Mouse (Mus musculus) kidney, adult 2 months (tissue): Measurements from ENCODE around the gene Wtap. TPM values are rescaled to one million over a fixed set of nuclear protein-coding genes. Genes with fewer than 3 reads are reported as not detected.
A peak's percentile ranks its signal among the peaks of the same experiment; 100 is the strongest.
"Not testable (repeated sequence)": the region's sequence is repeated elsewhere in the genome, so short reads cannot be mapped to it uniquely, and the experiment has no call there.

Experiments
- DNase-seq: peaks from one replicate; pipeline ENCODE4 v3.0.0; 2021
- H3K27ac ChIP-seq: fragments of 200-500 bp; 2 replicates; pipeline ENCODE4 v1.5.1; 2012; ENCODE audit warnings: low read depth, low read length, control low read depth, inconsistent platforms; ENCODE audit not compliant: insufficient read depth
- H3K27me3 ChIP-seq: fragments of 200-500 bp; replicated peaks from 2 replicates; pipeline ENCODE4 v1.6.1; 2012; ENCODE audit warnings: mild to moderate bottlenecking, moderate library complexity, low read length, inconsistent platforms; ENCODE audit not compliant: control insufficient read depth, insufficient read depth
- H3K36me3 ChIP-seq: fragments of 200-500 bp; 2 replicates; pipeline ENCODE4 v1.6.1; 2012; ENCODE audit warnings: mild to moderate bottlenecking, moderate library complexity, low read length, inconsistent platforms; ENCODE audit not compliant: control insufficient read depth, insufficient read depth
- H3K4me1 ChIP-seq: fragments of 200-500 bp; 2 replicates; pipeline ENCODE4 v1.6.1; 2011; ENCODE audit warnings: low read length; ENCODE audit not compliant: control insufficient read depth, insufficient read depth
- H3K4me3 ChIP-seq: fragments of 200-500 bp; 2 replicates; pipeline ENCODE4 v1.5.1; 2011; ENCODE audit warnings: mild to moderate bottlenecking, low read depth, low read length, control low read depth; ENCODE audit not compliant: insufficient read depth
- CTCF ChIP-seq: fragments of 200-500 bp; conservative IDR thresholded peaks from 2 replicates; pipeline ENCODE4 v1.5.1; 2011; ENCODE audit warnings: low read depth, mild to moderate bottlenecking, control low read depth, low read length, moderate library complexity, mixed read lengths; ENCODE audit not compliant: insufficient read depth, insufficient read length
- POLR2A ChIP-seq: fragments of 200-500 bp; IDR thresholded peaks from one replicate; pipeline ENCODE4 v1.6.1; 2011; ENCODE audit warnings: low read depth, low read length, control low read depth
- WGBS: fragments of 180-500 bp; shearing (Covaris S2); methylation state at CpG from one replicate; pipeline ENCODE4 v1.1.7; 2018; 5-methylcytosine and 5-hydroxymethylcytosine counted together
- polyA plus RNA-seq: library from polyadenylated mRNA; depleted of rRNA; stranded (reverse); fragments of >200 nt; gene quantifications from 2 replicates; pipeline ENCODE4 v1.2.3, GENCODE M21; 2012; rRNA removed

The Wtap gene
- polyA plus RNA-seq, 1 experiment: 23.9 TPM

DNA sequence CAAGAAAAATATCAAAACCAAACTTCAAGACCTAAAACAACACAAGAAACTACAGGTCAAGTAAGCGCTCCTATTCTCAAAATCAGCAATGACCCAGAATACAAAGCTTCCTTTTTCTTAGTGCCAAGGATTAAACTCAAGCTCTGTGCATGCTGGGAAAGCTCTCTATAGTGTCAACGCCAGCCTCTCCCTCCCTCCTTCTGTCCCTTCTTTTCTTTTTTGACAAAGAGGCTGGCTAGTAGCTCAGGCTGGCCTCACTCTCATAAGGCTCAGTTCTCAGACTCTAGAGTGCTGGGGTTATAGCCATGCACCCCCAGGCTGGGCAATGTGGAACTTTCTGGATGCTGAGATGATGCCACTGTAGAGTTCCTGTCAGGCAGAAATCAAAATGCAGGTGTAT, 55.9 kb downstream of the Wtap start:
- Histone ChIP-seq H3K4me3 (no peak overlapping the region), H3K27ac (no peak overlapping the region), H3K4me1 (peaks cover 17% of the 10 kb centered on the region; the same call in 1 of the 2 replicates), H3K36me3 (peaks cover 1% of the 10 kb centered on the region; the same call in 1 of the 2 replicates), H3K27me3 (no peaks in the 10 kb centered on the region)
- DNase-seq: no peak
- 73% methylated on average over 2 of the region's 2 CpGs for WGBS
- TF ChIP-seq POLR2A (no peak), CTCF (no peak)

DNA sequence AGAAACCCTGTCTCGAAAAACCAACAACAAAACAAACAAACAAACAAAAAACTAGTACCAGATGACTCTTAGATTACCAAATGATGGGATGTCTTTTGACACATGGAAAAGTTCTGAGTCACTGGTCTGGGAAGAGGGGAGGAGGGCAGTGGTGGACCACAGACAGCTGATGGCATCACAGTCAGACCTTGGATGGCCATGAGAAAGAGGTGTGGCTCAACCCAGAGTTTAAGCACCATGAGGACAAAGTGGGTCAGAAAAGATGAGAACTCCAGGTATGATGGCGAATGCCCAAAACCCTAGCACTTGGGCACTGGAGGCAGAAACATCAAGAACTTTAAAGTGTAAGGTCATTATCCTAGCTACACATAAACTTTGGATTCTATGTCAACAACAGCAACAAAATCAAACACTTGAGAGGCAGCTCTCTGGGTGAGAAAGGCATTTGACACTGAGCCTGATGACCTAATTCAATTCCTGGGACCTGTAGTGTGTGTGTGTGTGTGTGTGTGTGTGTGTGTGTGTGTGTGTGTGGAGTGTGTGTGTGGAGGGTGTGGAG, 56.5 kb downstream of the Wtap start:
- TF ChIP-seq POLR2A: no peak
- TF ChIP-seq CTCF: no peak
- Histone ChIP-seq H3K36me3 (no peaks in the 10 kb centered on the region), H3K4me1 (peaks cover 17% of the 10 kb centered on the region; the same call in 1 of the 2 replicates), H3K4me3 (no peak overlapping the region), H3K27ac (no peak overlapping the region), H3K27me3 (no peaks in the 10 kb centered on the region)
- WGBS: 74% methylated on average over 2 of the region's 2 CpGs
- no peak for DNase-seq

DNA sequence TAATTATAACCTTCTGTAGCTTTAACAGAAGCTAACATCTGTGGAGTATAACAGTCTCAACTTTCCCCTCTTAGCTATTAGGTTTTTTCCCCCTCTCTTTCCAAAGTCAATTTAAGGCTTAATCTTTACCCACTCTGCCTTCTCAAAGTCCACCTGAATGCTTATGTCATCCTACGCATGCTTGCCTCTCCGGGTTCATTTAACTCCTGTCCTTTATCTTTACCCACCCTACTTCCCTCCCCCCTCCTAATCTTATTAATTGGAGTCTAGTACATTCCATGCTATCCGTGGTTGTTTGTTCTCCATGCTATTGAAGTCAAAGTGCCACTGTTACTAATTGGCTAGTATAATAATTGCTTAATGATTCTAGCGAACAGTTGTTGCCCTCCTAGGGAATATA, 58.2 kb downstream of the Wtap start:
- 28% methylated on average over 4 of the region's 4 CpGs for WGBS
- Histone ChIP-seq H3K27me3 (no peaks in the 10 kb centered on the region), H3K27ac (peak overlapping the region; percentile 89), H3K36me3 (no peaks in the 10 kb centered on the region), H3K4me3 (no peak overlapping the region), H3K4me1 (peaks cover 14% of the 10 kb centered on the region; the same call in 1 of the 2 replicates)
- DNase-seq: peak; percentile 74
- TF ChIP-seq CTCF (no peak), POLR2A (no peak)

DNA sequence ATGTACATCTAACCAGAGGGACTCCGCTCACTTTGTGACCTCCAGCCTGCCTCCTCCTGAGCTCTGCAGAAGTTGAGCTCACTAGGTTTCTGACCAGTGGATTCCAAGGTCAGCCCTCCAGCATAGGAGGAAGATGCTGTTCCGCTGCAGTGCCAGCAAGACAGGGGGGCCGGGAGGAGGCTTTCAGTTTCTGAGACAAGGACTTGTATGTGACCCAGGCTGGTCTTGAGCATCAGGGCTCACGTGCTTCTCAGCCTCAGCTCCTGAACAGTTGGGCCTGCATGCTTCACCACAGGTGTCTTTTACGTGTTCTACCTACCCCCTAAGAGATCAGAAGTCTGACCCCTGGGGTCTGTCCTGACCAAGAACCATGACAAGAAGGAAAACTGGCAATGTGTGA, 62.4 kb downstream of the Wtap start:
- 76% methylated on average over 5 of the region's 5 CpGs for WGBS
- not testable (repeated sequence) for H3K27ac ChIP-seq, DNase-seq, H3K27me3 ChIP-seq, H3K4me3 ChIP-seq, H3K36me3 ChIP-seq
- H3K4me1 ChIP-seq: peaks cover 11% of the 10 kb centered on the region; the same call in 1 of the 2 replicates

DNA sequence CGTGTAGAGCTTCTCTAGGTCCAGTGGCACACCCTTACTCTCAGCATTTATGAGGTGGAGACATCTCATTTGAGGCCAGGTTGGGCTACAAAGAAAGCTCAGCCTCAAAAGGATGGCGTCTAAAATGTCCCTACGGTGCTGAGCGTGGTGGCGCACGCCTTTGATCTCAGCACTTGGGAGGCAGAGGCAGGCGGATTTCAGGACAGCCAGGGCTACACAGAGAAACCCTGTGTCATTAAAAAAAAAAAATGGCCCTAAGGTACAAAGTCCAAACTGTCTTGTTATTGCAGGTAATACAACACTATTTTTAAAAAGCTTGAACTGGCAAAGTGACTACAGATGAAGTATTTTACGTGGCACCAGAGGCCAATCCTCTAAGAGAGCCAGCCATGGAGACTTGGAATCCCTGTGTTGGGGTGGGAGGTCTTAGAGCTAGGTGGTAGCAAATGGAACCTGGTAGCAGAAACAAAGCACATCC, 68.2 kb downstream of the Wtap start:
- Histone ChIP-seq H3K27me3 (no peaks in the 10 kb centered on the region), H3K4me3 (no peak overlapping the region), H3K36me3 (peaks cover 17% of the 10 kb centered on the region), H3K27ac (no peak overlapping the region), H3K4me1 (no peaks in the 10 kb centered on the region)
- peak; percentile 38 for DNase-seq
- WGBS: 84% methylated on average over 8 of the region's 8 CpGs
- TF ChIP-seq CTCF (no peak), POLR2A (no peak)

DNA sequence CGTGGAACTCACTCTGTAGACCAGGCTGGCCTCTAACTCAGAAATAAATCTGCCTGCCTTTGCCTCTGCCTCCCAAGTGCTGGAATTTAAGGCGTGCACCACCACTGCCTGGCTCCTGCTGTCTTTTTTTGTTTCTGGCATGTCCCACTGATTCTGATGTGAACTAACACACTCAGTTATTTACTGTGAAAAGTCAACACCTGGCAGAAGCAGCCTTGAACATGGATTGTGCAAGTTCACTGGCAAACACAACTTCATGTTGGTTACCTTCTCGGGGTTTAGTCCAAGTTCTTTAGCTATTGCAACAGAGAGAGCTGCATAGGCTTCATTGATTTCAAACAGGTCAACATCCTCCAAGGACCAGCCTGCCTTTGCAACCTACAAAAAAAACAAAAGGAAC, 69.0 kb downstream of the Wtap start:
- TF ChIP-seq CTCF: no peak
- no peak for TF ChIP-seq POLR2A
- DNase-seq: peak; percentile 9
- no peaks in the 10 kb centered on the region for H3K27me3 ChIP-seq
- no peak overlapping the region for H3K27ac ChIP-seq
- H3K36me3 ChIP-seq: peaks cover 19% of the 10 kb centered on the region
- no peak overlapping the region for H3K4me3 ChIP-seq
- WGBS: 94% methylated on average over 3 of the region's 3 CpGs
- no peaks in the 10 kb centered on the region for H3K4me1 ChIP-seq

DNA sequence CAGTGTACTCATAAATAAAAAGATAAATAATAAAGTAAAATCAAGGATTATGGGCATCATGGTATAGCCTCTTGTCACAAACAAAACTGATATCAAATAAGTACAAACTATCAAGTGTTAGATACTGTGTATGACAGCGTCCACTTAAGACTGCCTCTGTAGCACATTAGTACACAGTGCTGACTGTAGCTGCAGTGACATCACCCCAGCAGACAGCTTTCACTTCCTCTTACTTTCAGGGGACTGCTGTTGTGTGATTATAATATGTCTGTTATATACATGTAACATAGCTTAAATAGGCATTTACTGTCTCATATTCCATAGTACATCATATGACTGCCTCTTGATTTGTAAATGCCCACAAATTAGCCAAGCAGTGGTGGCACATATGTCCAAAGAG, 72.9 kb downstream of the Wtap start:
- WGBS: 98% methylated on average over 1 of the region's 1 CpGs
- no peaks in the 10 kb centered on the region for H3K27me3 ChIP-seq
- peaks cover 18% of the 10 kb centered on the region for H3K36me3 ChIP-seq
- H3K4me3 ChIP-seq: no peak overlapping the region
- TF ChIP-seq CTCF: no peak
- no peak for TF ChIP-seq POLR2A
- no peak for DNase-seq
- 0 out of 2 replicates have a peak, but pooled peaks cover 2% of the 10 kb centered on the region for H3K4me1 ChIP-seq
- H3K27ac ChIP-seq: no peak overlapping the region

Other genes starting within 250 kb of the Wtap start
- gene Igf2r, start 224.5 kb downstream of the Wtap start, polyA plus RNA-seq: 24.8 and 27.0 TPM in 2 replicates
- gene Mas1, start 126.0 kb downstream of the Wtap start, polyA plus RNA-seq: 0.48 and 1.4 TPM in 2 replicates
- gene Mrgprh, start 118.1 kb downstream of the Wtap start, polyA plus RNA-seq: 0.31 and 0.52 TPM in 2 replicates
- gene Pnldc1, start 83.9 kb downstream of the Wtap start, polyA plus RNA-seq: 1.7 and 2.1 TPM in 2 replicates
- gene Tcp1, start 78.5 kb downstream of the Wtap start, polyA plus RNA-seq: 51.8 and 78.4 TPM in 2 replicates
- gene Mrpl18, start 77.8 kb downstream of the Wtap start, polyA plus RNA-seq: 46.1 and 48.9 TPM in 2 replicates
- 8.4 and 10.3 TPM in 2 replicates for gene Acat3, start 53.6 kb downstream of the Wtap start, polyA plus RNA-seq
- gene Acat2, start 33.4 kb downstream of the Wtap start, polyA plus RNA-seq: 44.3 and 54.3 TPM in 2 replicates
- 731 and 1,146 TPM in 2 replicates for gene Sod2, start 12.7 kb upstream of the Wtap start, polyA plus RNA-seq
- 0.11 and 0.22 TPM in 2 replicates for gene Gpr31b, start 58.1 kb upstream of the Wtap start, polyA plus RNA-seq
- 0.14 and 0.42 TPM in 2 replicates for gene Tcp10b, start 66.9 kb upstream of the Wtap start, polyA plus RNA-seq
- 0.04 TPM in 1 of 2 replicates, not detected in the other for gene Unc93a, start 137.6 kb upstream of the Wtap start, polyA plus RNA-seq
- not detected in 2 replicates for gene Smok2a, start 227.0 kb upstream of the Wtap start, polyA plus RNA-seq
- gene Smok2b, start 236.1 kb upstream of the Wtap start, polyA plus RNA-seq: not detected in 2 replicates